Mouse (Mus musculus): ENCODE measurements around the gene Olfm1.

The Olfm1 gene

DNA sequence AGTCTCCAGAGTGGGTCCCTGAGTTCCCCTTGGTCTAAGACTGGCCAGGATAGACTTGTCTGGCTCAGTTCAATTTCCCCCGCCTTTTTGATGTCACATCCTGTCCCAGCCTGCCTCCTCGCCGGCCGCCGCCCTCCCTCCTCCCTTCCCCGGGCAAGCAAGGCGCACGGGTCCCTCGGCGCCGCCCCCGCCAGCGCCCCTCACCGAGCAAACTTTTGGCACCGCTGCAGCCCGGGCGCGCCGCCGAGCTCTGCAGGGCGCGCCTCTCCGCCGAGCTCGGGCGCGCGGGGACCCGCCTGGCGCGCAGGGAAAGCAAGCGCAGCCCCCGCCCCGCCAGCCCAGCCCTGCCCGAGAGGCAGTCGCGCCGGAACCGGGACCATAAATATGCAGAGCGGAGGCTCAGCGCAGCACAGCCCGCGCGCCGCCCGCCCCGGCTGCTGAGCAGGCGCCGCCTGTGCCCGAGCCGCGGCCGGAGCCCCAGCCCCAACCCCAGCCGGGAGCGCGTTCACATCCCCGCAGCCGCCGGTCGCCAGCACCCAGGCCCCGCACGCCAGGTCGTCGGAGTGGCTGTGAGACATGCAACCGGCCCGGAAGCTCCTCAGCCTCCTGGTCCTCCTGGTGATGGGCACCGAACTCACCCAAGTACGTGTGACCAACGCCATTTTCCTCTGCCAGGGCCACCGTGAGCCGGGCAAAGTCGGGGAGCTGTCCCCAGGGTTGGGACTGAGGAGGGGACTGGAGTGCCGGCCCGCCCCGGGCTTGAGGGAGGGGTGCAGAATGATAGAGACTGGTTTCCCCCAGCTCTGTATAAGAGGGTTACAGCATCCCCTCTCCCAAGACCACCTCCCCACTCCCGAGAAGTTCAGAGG lies at the start of gene Olfm1:
Olfm1 (plus strand) TSS at position 172 of the 869 bp plus-strand sequence.
- DNase-seq, result peak; percentile 88

DNA sequence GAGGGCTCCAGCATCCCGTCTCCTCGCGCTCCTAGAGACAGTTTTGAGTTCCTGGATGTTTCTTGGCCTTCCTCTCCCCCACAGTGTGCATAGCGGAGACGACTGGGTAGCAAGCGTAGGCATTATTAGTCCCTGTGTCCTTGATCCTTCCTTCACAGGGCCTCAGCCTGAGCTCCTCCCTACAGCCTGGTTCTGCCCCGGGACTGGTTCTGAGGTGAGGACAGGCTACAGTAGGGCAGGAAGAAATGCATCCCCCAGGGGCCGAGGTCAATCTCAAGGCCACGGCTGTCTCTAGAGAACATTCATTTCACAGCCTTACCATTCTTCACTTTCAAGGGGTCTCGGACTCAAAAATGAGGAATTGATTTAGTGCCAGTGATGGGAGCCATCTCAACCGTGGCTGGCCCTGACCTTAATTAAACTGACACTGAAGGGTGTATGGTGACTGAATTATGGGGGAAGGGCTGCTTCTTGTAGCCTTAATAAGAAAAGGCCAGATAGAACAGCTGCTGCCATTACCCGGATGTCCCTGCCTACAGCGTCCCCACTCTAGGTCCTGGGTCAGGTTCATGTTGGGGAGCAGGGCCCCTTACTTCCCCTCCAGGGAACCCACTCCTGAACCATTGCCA lies 49.3 kb upstream of the Olfm1 start:
- no peak for DNase-seq

DNA sequence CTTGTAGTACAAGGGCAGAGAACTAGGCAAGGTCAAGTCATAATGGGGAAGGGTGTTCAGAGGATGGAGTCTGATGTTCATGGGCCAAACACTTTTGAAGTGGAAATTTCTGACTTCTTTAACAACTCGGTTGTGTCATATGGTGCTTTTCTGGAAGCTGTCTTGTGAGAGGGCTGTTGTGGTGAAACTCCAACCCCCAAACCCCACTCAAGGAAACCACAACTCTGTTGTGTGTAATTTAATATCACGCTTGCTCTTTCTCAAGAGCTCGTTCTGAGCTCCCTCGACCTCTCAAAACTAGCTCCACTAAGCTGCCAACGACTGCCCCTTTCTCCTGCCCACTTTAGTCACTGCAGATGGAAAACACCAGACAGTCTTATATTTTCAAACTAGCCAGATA lies 47.1 kb upstream of the Olfm1 start:
- no peak for DNase-seq

DNA sequence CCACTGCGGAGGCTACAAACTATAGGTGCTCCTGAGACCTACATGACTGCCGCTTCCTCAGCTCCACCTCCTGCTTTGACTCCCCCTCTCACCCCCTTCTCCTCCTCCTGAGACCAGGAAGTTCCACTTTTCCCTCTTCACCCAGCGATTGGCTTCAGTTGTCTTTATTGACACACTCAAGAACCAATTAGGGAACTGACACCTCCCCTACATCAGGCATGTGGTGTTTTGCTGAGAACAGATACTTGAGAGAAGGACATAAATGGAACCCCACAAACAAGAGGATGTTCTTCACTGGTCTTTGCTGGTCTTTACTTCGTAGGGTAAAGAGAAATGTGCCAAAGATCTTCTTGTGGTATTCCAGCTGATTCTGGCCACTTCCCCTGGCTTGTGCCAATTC lies 46.6 kb upstream of the Olfm1 start:
- DNase-seq, result no peak

DNA sequence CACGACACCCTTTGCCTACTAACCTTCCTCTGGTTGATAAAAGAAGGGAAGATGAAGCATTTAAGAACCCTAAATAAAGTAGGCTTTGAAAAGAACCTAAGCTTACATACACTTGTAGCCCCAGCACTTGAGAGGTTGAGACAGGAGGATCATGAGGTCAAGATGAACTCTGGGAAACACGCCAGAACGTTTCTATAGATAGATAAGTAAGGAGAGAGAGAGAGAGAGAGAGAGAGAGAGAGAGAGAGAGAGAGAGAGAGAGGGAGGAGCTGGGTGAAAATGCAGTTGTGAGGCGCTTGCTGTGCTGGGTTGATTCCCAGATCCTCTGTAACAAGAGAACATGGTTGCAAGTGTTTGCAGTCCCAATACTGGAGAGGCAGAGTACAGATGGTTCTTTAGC lies 46.1 kb upstream of the Olfm1 start:
- DNase-seq, result no peak

DNA sequence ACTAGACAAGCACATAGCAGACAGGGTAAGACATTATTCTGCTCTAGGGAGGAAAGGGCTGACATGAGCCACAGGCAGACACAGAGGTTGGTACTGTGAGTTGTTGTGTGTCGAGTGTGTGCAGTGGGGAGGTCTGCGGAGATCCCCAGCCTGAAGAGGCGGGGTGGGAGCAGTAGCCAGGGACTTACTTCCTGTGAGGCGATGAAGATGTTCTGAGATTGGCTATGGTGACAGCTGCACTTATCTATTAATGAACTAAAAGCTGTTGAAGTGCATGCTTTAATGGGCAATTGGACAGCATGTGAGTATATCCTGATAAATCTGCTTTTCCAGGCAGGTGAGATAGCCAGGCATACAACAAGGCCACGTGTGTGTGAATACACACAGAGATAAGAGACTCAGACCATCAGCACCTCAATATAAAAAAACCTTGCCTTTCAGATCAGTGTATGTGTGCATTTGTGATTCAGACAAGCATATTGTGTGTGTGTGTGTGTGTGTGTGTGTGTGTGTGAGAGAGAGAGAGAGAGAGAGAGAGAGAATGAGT lies 45.5 kb upstream of the Olfm1 start:
- no peak for DNase-seq

DNA sequence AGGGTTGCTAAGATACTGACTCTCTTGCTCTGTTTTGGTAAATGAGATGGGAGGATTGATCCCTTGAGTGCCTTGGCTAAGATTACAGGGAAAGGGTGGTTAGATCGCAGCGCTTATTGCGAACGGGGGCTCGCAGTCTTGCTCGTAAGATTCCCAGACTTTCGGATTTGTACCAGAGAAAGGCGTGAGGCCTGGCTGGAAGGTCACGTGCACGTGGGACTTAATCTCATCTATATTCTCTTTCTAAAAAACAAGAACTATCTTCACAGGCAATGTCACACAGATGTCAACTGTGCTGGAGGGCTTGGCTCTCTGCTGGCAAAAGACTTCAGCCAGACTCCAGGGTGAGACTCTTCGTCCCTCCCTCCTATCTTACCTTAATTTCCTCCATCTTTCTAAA lies 43.1 kb upstream of the Olfm1 start:
- DNase-seq, result no peak

DNA sequence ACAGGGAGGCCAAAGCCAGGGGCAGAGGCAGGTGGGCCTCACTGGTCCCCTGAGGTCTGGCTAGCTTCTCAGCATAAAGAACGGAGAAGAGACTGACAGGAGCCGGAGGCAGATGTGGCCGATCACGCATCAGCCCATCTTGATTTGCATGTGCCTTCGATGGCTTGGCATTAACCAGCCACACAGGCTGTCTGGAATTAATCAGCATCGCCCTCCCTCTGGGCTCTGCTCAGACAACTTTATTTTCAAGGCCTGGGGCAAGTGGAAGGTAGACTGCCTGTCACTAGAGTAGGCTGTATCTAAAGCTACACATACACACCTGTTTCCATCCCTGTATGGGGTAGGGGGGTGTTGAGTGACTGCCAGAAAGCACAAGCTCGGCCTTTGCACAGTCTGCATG lies 32.2 kb upstream of the Olfm1 start:
- DNase-seq, result no peak

DNA sequence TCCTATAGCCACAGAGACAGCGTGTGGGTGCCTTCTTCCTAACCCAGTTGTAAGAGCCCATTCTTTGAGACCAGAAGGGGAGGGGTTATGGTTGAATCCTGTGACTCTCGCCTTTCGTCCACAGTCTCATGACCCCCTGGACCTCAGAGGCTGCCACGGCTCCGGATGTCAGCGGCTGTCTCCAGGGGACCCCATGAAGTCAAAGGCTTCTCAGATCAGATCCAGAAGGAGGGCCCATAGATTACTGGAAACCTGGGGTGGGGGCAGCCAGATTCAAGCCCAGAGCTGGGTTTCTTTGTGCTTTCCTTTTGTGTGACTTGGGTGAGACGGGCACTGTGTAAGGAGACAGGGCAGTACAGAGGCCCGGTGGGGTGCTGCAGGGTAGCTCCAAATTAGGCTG lies 27.2 kb upstream of the Olfm1 start:
- no peak for DNase-seq

DNA sequence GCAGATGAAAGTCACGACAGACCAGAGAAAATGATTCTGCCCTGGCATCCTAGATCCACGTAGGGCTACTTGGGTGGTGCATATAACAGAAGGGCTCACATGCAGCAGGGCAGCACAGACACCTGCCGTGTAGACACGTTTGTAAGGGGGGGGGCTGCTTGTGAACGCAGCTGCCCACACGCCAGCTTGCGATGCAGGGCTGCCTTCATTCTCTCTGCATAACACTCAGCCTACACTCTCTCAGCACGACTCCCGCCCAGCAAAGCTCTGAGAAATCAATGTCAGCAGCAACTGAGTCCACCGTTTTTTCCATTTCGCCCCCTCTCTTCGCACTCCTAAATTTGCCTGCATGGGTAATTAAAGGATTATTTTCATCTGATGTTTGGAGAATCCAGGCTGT lies 23.5 kb upstream of the Olfm1 start:
- peak; percentile 92 for DNase-seq

DNA sequence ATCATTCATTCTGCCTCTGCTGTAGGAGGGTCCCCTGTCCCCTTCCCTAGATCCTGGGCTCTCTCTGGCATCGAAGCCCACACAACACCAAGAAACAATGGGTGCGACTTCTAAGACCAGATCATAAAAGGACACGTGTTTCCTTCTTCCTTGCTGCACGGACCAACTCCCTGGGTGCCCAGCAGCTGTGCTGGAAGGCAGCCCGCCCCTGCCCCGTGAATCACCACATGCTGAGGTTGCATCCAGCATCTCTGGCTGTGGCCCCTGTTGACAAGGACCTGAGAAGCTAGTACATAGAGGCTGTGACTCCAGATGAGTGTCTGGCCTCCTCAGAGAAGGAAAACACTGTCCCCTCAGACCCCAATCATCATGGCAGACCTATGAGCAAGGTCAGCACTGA lies 20.8 kb upstream of the Olfm1 start:
- no peak for DNase-seq

DNA sequence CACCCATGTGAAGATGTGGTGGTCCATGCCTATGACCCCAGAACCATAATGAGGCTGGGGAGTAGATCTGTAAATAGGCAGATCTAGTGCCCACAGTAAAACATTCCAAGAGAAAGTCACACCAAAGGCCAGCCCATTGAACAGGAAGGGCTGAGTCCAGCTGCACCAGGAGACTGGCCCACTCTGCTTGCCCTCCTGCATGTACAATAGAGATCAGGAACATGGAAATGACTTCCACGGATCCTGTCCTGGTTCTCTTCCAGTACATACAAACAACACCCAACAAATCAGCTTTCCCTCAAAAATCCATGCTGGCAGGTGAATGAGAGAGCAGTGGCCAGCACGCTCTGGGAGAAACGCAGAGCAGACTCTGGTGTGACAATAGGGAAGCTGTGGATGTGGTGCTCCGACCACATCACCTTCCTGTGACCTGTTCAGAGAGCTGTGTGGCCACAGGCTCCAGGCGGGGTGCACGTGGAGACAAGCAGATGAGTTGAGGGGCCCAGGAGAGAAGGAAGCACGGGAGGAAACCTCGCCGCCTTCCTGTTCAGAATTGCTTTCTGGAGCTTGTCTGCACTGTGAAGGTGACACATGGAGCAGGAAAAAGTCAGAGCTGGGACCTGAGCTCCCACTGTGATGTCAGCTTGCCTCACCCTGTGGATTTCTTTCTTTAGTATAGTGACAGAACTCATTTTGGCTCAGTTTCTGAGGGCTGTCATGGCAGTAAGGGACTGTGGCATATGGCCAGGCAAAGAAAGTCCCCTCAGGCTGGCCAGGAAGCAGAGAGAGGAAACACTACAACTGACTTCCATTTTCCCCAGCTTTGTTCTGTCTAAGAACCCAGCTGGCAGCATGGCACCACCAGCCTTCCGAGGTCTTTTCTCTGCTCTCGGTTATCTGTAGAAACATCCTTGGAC lies 19.3 kb upstream of the Olfm1 start:
- no peak for DNase-seq

DNA sequence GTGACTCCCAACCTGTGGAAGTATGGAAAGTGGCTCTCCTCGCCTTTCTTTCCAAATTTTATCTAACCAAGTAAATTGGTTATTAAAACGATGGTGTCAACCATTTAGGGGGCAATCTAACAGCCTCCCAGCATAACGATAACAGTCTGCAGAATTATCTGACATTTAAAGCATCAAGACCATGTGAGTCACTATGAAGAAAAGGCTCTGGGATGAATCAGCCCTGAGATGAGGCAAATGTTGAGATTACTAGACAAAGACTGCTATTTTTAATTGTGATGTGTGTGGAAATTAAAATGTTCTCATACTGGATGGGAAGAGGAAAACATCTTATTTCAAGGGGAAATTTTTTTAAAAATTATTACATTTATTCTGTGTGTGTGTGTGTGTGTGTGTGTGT lies 18.4 kb upstream of the Olfm1 start:
- DNase-seq, result no peak

DNA sequence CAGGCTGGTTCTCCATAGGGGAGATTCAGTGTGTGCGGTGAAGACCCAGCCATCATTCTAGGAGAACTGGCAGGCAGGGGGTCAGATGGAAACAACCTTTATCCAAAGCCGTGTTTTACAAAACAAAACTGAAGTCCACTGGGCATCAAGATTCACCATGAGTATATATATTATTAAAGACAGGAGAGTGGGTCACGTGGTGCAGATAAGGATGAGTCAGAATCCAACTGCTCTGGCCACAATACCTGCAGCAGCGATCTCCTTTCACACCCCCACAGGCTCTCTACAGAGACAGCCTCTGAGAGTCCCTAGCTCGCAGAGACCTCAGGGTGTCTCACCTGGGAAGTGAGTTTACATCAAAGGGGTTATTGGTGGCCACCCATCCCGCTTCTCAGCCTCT lies 14.2 kb upstream of the Olfm1 start:
- no peak for DNase-seq

DNA sequence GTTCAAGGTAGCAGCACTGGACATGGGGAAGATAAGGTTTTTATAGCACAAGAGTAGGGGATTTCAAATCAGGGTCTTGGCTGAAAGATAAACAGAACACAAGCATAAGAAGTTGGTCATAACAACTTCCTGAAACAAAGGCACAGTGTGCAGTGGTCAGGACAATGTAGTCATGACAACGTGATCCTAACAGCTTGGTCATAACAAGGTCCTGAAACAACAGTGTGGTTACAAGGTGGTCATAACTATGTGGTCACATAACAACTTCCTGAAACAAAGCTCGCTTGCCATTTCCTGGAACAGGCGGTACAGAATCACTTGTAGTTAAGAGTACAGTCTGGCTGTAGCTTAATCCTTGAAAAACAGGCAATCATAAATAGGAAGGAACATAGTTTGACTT lies 12.7 kb upstream of the Olfm1 start:
- DNase-seq, result no peak

DNA sequence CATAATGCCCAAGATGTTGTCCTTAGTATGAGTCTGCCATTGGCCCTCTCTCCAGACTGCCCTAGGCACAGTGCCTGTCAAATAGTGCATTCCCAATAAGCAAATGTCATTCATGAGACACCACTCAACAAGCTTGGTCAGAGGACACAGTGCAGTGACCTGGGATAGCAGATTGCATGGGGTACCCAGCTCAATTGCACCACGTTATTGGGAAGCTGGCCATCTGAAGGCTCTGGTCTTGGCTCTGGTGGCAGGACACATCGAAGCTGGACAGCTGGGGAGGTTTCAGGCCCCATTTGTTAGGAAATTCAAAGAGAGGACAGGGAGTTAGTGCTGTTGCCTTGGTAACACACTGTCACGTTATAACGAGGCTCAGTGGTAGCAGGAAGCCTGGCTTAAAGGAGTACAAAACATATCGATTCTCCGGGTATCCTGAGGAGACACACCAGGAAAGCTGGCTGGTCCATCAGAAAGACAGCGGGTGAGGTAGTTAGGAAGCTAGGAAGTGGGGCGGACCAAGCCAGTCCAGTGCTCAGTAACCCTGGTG lies 4.3 kb upstream of the Olfm1 start:
- no peak for DNase-seq

DNA sequence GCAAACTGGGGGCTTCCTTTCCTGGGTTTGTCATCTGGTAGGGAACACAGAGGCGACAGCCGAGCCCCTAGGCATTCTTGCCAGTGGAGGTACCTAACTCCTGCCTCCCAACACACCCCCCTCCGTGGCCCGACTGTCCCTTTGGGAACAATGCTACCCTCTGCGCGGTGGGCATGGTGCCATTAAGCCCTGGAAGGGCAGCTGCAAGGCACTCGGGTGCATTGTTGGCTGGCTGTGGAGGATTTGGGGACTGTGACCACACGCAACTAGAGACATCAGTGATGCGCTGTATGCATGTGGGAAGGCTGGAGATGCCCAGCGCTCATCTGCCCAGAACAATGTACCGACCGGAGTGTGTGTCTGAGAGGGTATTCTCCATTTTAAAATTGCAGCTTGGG lies 897 bp downstream of the Olfm1 start:
- no peak for DNase-seq

DNA sequence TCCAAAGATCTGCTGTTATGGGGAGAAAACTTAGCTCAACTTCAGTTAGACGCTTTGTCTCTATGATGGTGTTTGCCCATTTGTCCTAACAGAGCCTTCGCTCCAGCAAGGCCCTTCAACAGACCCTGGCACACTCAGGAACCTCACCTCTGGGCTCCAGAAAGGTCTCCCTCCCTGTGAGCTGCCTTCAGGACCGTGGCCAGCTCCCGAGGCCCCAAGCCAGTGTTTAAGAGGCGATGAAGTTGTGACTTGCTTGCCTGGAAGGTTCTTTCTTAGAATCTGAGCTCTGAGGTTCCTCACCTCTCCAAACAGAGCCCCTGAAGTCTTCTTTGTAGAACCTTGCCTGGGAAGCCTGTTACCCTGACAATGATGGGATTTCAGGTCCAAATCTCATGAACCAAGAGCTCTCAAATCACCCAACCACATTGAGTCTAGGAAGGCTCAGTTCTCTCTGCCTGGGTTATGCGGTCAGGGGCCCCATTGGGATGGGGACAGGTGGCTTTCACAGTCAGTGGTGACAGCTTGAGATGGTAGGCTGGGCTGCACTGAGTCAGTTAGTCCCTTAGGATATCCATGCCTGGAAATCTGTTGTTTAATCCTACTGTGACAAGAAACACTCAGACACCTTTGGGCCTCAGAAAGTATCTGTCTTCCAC lies 2.3 kb downstream of the Olfm1 start:
- no peak for DNase-seq

DNA sequence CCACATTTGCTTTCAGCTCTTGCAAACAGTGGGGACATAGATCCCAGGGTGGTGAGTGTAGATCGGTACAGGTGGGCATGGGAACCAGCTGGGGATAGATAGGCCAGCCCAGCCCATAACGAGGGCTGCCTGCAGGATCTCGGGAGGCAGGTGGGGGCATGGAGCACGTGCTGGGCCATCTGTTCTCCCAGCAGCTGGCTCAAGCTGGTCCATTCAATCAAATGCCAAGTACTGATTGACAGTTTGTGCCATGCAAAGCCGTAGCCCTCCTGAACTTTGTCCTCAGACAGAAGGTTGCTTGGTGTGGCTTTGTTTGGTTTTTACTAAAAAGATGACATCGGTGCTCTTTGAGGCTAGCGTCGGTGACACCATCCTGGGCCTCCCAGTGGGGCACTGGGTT lies 2.9 kb downstream of the Olfm1 start:
- DNase-seq, result no peak

DNA sequence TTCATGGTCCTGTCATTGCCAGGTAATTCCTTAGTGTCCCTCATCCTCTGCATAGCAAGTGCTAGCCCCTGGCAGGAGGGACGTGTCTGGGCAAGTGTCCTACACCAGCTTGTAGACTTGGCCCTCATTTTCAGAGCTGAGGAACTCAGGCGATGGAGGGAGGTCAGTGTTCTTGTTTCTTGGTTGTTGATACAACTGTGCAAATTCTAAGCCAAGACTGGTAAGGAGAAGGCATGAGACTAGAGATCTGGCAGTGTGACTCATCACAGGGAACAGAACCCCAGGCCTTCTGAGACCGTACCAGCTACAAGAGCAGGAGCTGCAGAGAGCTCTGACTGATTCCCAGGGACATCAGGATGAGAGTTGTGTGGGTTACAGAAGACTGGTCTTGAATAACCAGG lies 8.6 kb downstream of the Olfm1 start:
- DNase-seq, result no peak

DNA sequence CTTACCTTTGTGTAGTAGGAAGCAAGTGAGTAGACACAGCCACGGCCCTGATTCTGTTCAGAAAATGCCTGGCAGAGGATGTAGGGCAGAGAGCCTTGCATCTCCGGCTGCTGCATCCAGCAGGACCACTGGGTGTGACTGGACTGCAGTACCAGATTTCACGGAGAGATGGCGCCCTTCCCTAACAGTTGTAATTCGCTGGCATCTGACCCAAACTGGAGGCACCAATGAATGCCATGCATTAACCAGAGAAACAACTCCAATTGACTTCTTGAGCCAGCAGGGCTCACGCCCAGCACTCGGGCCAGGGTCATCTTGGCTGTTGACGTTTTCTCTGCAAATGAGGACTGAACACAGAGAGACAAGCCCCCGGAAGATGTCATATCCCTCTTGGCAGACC lies 11.4 kb downstream of the Olfm1 start:
- peak; percentile 92 for DNase-seq

DNA sequence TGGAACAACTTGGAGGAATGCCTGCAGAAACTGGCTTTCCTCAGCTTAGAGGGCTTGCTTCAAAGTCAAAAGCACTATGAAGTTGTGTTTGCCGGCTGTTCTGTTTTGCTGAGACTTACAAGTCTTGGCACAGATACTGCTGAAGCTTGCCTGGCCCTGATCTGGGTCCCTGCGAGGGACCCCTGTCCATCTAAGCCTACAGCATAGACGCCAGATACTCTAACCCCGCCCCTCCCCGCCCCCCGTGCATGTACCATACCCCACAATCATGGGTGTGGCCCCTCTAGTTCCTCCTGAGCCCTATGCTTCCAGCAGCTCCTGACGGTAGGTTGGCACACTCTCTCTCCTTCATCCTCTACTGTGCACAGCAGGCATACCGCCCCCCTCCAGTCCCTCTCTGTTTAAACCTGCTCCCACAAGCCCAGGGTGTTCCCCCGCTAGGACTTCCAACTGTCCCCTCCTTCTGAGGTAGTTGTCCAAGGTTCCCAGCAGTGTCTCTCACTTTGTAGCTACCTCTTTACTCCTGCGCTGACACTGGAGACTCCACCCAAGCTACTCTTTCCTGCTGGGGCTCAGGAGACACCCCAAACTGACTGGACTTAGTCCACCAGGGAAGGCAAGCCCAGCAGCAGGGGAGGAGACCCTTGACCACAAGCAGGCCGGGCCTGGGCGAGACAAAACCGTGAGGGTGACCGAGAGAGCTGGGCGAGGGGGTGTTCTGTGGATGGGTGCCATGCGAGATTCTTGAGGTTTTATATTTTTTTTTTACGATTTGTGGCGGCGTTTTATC lies 12.1 kb downstream of the Olfm1 start:
- no peak for DNase-seq
